Mouse (Mus musculus): ENCODE measurements at regions not wholly inside any gene's neighbourhood (a gene's known extent, or its start where the extent isn't known, plus 50 kb on each side); places are given as distances from the start of the nearest gene placed in this dataset.

DNA sequence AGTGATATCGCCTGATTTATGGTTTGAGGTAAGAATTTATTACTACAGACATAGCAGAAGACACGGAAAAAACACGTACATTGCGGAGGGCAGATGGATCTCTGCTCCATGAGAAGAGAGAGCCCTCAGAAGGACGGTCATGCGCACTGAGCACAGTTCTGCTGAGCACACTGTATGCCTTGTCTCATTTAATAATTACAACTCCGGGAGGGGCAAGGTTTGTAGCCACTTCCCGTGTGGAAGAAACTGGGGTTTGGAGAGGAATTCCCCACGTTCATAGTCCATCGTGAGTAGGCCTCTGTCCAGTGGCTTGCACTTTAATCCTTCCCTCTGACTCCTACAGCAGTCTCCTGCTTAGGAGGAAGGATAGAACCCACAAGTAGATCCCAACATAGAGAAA is 322.9 kb upstream of the Noct start:
- TF ChIP-seq POLR2A (IDR thresholded peaks at IDR 0.05; ENCODE audit: extremely low read depth, insufficient read depth, low read length), result no peak
- TF ChIP-seq CTCF (IDR thresholded peaks at IDR 0.05; ENCODE audit: extremely low read depth, insufficient read depth, low read length), result no peak

Measured in cortical plate, adult 2 months (tissue).